In the genomic region with DNA sequence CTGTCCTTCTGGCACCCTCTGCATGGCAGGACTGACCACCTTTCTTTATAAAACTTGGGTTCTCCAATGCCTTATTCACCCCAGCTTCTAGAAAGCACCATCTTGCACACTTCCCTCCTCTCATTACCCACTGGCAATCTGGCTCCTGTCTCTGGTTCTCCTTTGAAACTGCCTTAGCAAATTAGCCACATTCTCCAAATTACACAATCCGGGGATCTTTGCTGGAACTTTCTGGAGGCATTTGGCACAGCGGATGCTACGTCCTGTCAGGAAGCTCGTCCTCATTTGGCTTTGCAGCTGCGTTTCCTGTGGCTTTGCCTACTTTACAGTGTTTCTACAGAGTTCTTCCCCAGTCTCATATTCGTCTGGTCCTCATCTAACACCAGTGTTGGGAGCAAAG, we compare ENCODE assay signal across 14 mouse cellular contexts. TPM values are rescaled to one million over a fixed set of nuclear protein-coding genes. Genes with fewer than 3 reads are reported as not detected.
A peak's percentile ranks its signal among the peaks of the same experiment; 100 is the strongest.
DNase-seq lines count a peak whose midpoint lies in the region; ATAC-seq and TF ChIP-seq lines count a peak whose summit lies in the region.
"Had no signal": no experiment of that assay in that cellular context is flagged by ENCODE, and none has a peak within 500 bp of the region (broad histone marks: within the 10 kb centered on the region; RNA-seq: fewer than 3 reads in every experiment).

No protein-coding gene starts in this region.

- WGBS in forebrain, embryonic 11.5 days = 84% methylated on average over 6 of the region's 6 CpGs
- 68% methylated on average over 6 of the region's 6 CpGs for whole genome bisulfite sequencing in forebrain, postnatal 0 days
- WGBS in liver, adult 2 months = 69% methylated on average over 6 of the region's 6 CpGs
- WGBS in liver, embryonic 12.5 days (ENCODE audit: insufficient replicate concordance) = 24% methylated on average over 6 of the region's 6 CpGs
- WGBS in midbrain, embryonic 14.5 days = 86% methylated on average over 6 of the region's 6 CpGs

- H3K27ac ChIP-seq in forebrain, embryonic 11.5 days (ENCODE audit: low read depth, low read length) = no peak overlapping the region
- no peak overlapping the region for H3K27ac ChIP-seq in forebrain, postnatal 0 days (ENCODE audit: low read depth, low read length)
- H3K27ac ChIP-seq in liver, adult 2 months (replicated peaks; ENCODE audit: insufficient read depth, low read depth, low read length) = peak overlapping the region; percentile 64
- H3K27ac ChIP-seq in liver, embryonic 12.5 days = no peak overlapping the region
- H3K27ac ChIP-seq in midbrain, embryonic 14.5 days (replicated peaks; ENCODE audit: low read depth, low read length) = no peak overlapping the region
- H3K27ac ChIP-seq: hindbrain, embryonic 13.5 days; liver, embryonic 13.5 days; midbrain, embryonic 12.5 days; neural tube, embryonic 13.5 days had no signal

- no peaks in the 10 kb centered on the region for H3K9me3 ChIP-seq in forebrain, embryonic 11.5 days (ENCODE audit: control insufficient read depth, low read length)
- no peaks in the 10 kb centered on the region for H3K9me3 ChIP-seq in forebrain, postnatal 0 days (ENCODE audit: low read length)
- no peaks in the 10 kb centered on the region for H3K9me3 ChIP-seq in liver, embryonic 12.5 days (replicated peaks)
- H3K9me3 ChIP-seq in midbrain, embryonic 14.5 days (ENCODE audit: control insufficient read depth, low read length) = no peaks in the 10 kb centered on the region
- H3K9me3 ChIP-seq: hindbrain, embryonic 13.5 days; liver, embryonic 13.5 days; midbrain, embryonic 12.5 days; neural tube, embryonic 13.5 days had no signal

- TF ChIP-seq POLR2A in liver, adult 2 months (IDR thresholded peaks at IDR 0.05; ENCODE audit: extremely low read depth, insufficient read depth, low read length) = no peak

- no peak for ATAC-seq in forebrain, embryonic 11.5 days (replicated peaks; ENCODE audit: low FRiP score)
- no peak for ATAC-seq in forebrain, postnatal 0 days
- ATAC-seq in liver, embryonic 12.5 days = no peak
- ATAC-seq in megakaryocyte, adult 5-6 weeks (ENCODE audit: poor library complexity, severe bottlenecking) = peak; percentile 70
- no peak for ATAC-seq in midbrain, embryonic 14.5 days (ENCODE audit: low FRiP score, low TSS enrichment)
- no peak for ATAC-seq in cerebellum, adult (ENCODE audit: insufficient number of reproducible peaks, low FRiP score, low TSS enrichment)

- H3K36me3 ChIP-seq in forebrain, embryonic 11.5 days (ENCODE audit: control insufficient read depth, insufficient read depth, low read length) = no peaks in the 10 kb centered on the region
- no peaks in the 10 kb centered on the region for H3K36me3 ChIP-seq in forebrain, postnatal 0 days (ENCODE audit: insufficient read depth)
- no peaks in the 10 kb centered on the region for H3K36me3 ChIP-seq in liver, adult 2 months (ENCODE audit: control insufficient read depth, insufficient read depth, low read length)
- no peaks in the 10 kb centered on the region for H3K36me3 ChIP-seq in liver, embryonic 12.5 days
- H3K36me3 ChIP-seq in midbrain, embryonic 14.5 days (ENCODE audit: control insufficient read depth, insufficient read depth, low read length) = no peaks in the 10 kb centered on the region
- H3K36me3 ChIP-seq: hindbrain, embryonic 13.5 days; liver, embryonic 13.5 days; midbrain, embryonic 12.5 days; neural tube, embryonic 13.5 days had no signal

- no peak overlapping the region for H3K4me3 ChIP-seq in forebrain, embryonic 11.5 days (ENCODE audit: low read depth, low read length)
- no peak overlapping the region for H3K4me3 ChIP-seq in forebrain, postnatal 0 days (ENCODE audit: low read depth, low read length)
- H3K4me3 ChIP-seq in liver, adult 2 months (ENCODE audit: insufficient read depth, low read depth, low read length) = no peak overlapping the region
- H3K4me3 ChIP-seq in liver, embryonic 12.5 days = no peak overlapping the region
- H3K4me3 ChIP-seq in midbrain, embryonic 14.5 days (replicated peaks; ENCODE audit: low read depth, low read length) = no peak overlapping the region
- H3K4me3 ChIP-seq: hindbrain, embryonic 13.5 days; liver, embryonic 13.5 days; midbrain, embryonic 12.5 days; neural tube, embryonic 13.5 days had no signal

- no peaks in the 10 kb centered on the region for H3K79me2 ChIP-seq in liver, adult 2 months (ENCODE audit: control insufficient read depth, insufficient read depth, low read length)

- peak; percentile 29 for DNase-seq in forebrain, embryonic 11.5 days (ENCODE audit: low spot score)
- DNase-seq in forebrain, postnatal 0 days = no peak
- no peak for DNase-seq in liver, adult 2 months (ENCODE audit: extremely low read depth, low read depth, low spot score)
- DNase-seq in kidney, adult 8-10 months = peak; percentile 30 to 40
- DNase-seq in midbrain, embryonic 14.5 days = no peak
- DNase-seq: liver, embryonic 13.5 days; right cerebral cortex, adult 18-20 months; thymus, postnatal 4 days had no signal

- no peak overlapping the region for H3K9ac ChIP-seq in forebrain, embryonic 11.5 days (ENCODE audit: low read length)
- no peak overlapping the region for H3K9ac ChIP-seq in forebrain, postnatal 0 days
- H3K9ac ChIP-seq in liver, adult 2 months (ENCODE audit: low read depth, low read length) = no peak overlapping the region
- no peak overlapping the region for H3K9ac ChIP-seq in liver, embryonic 12.5 days
- H3K9ac ChIP-seq in midbrain, embryonic 14.5 days (replicated peaks; ENCODE audit: low read length) = no peak overlapping the region
- H3K9ac ChIP-seq: hindbrain, embryonic 13.5 days; liver, embryonic 13.5 days; midbrain, embryonic 12.5 days; neural tube, embryonic 13.5 days had no signal

- H3K4me2 ChIP-seq in forebrain, embryonic 11.5 days (ENCODE audit: low read depth, low read length, severe bottlenecking) = no peak overlapping the region
- H3K4me2 ChIP-seq in forebrain, postnatal 0 days (ENCODE audit: low read depth) = no peak overlapping the region
- H3K4me2 ChIP-seq in liver, embryonic 12.5 days = no peak overlapping the region
- no peak overlapping the region for H3K4me2 ChIP-seq in midbrain, embryonic 14.5 days (ENCODE audit: low read length)
- H3K4me2 ChIP-seq: hindbrain, embryonic 13.5 days; liver, embryonic 13.5 days; midbrain, embryonic 12.5 days; neural tube, embryonic 13.5 days had no signal

- no peaks in the 10 kb centered on the region for H3K27me3 ChIP-seq in forebrain, embryonic 11.5 days (ENCODE audit: control insufficient read depth, insufficient read depth, low read length)
- no peaks in the 10 kb centered on the region for H3K27me3 ChIP-seq in forebrain, postnatal 0 days (ENCODE audit: insufficient read depth, low read length)
- no peaks in the 10 kb centered on the region for H3K27me3 ChIP-seq in liver, adult 2 months (ENCODE audit: control insufficient read depth, insufficient read depth, low read length)
- peaks cover 30% of the 10 kb centered on the region for H3K27me3 ChIP-seq in liver, embryonic 12.5 days (replicated peaks)
- H3K27me3 ChIP-seq in midbrain, embryonic 14.5 days (ENCODE audit: control insufficient read depth, insufficient read depth, low read length) = no peaks in the 10 kb centered on the region
- H3K27me3 ChIP-seq: neural tube, embryonic 13.5 days had no signal

- no peak for TF ChIP-seq CTCF in forebrain, postnatal 0 days (IDR thresholded peaks at IDR 0.05; ENCODE audit: low read depth)
- no peak for TF ChIP-seq CTCF in liver, adult 2 months (IDR thresholded peaks at IDR 0.05; ENCODE audit: low read depth, low read length)

- no peaks in the 10 kb centered on the region for H3K4me1 ChIP-seq in forebrain, embryonic 11.5 days (replicated peaks; ENCODE audit: control insufficient read depth, insufficient read depth, low read length)
- no peaks in the 10 kb centered on the region for H3K4me1 ChIP-seq in forebrain, postnatal 0 days (ENCODE audit: insufficient read depth)
- no peaks in the 10 kb centered on the region for H3K4me1 ChIP-seq in liver, adult 2 months (ENCODE audit: control insufficient read depth, insufficient read depth, low read length)
- H3K4me1 ChIP-seq in liver, embryonic 12.5 days = peaks cover 21% of the 10 kb centered on the region
- H3K4me1 ChIP-seq in midbrain, embryonic 14.5 days (ENCODE audit: control insufficient read depth, insufficient read depth, low read length) = no peaks in the 10 kb centered on the region
- H3K4me1 ChIP-seq: hindbrain, embryonic 13.5 days; midbrain, embryonic 12.5 days; neural tube, embryonic 13.5 days had no signal

RNA-seq across cellular contexts. Expression of a gene that starts 6.7 kb away (rescaled TPM):
- 13.5 and 14.2 TPM in 2 replicates for polyA plus RNA-seq in forebrain, embryonic 11.5 days (2014; fragmentation: Nextera tagmentation; extraction: Ambion mirVana)
- 49.2 and 57.2 TPM in 2 replicates for total RNA-seq in forebrain, postnatal 0 days (2014; rRNA removed)
- polyA plus RNA-seq in forebrain, postnatal 0 days (2015; fragmentation: Nextera tagmentation; extraction: Ambion mirVana) = 29.0 and 36.2 TPM in 2 replicates
- 14.8 and 20.5 TPM in 2 replicates for total RNA-seq in liver, adult 2 months (2014; rRNA removed)
- polyA plus RNA-seq in liver, adult 2 months (2012; rRNA removed) = 7.0 and 12.7 TPM in 2 replicates
- polyA plus RNA-seq in liver, embryonic 12.5 days (2016; fragmentation: Nextera tagmentation; extraction: Ambion mirVana) = 3.0 and 5.1 TPM in 2 replicates
- total RNA-seq in megakaryocyte, adult 5-6 weeks (2015) = 9.5 and 11.4 TPM in 2 replicates
- total RNA-seq in megakaryocyte, adult 5-6 weeks (2017) = 10.7 and 14.6 TPM in 2 replicates
- polyA plus RNA-seq in midbrain, embryonic 14.5 days (2014; fragmentation: Nextera tagmentation; extraction: Ambion mirVana) = 29.1 and 33.7 TPM in 2 replicates

Comparison
In these comparisons a context has a peak if more than half of its experiments do, and no peak if none do; other contexts are left out.
1. DNase-seq: peak in forebrain, embryonic 11.5 days (single experiment) and kidney, adult 8-10 months (2 of 2); none in forebrain, postnatal 0 days (single experiment), liver, adult 2 months (single experiment) and midbrain, embryonic 14.5 days (single experiment).